Mouse (Mus musculus) cerebellum, adult 2 months (tissue): ENCODE data around the gene Pard6b. TPM values are rescaled to one million over a fixed set of nuclear protein-coding genes. Genes with fewer than 3 reads are reported as not detected.

Experiments used
- DNase-seq, 2 experiments: peaks; one replicate each; pipeline ENCODE4 v3.0.0; 2021
- H3K27ac ChIP-seq: fragments of 200-500 bp; 2 replicates; pipeline ENCODE4 v1.5.1; 2012; ENCODE audit warnings: low read length, control low read depth, inconsistent platforms; ENCODE audit not compliant: insufficient read depth
- H3K27me3 ChIP-seq: fragments of 200-500 bp; 2 replicates; pipeline ENCODE4 v1.6.1; 2012; ENCODE audit warnings: inconsistent platforms, mild to moderate bottlenecking, low read length, moderate library complexity; ENCODE audit not compliant: control insufficient read depth, insufficient read depth
- H3K4me1 ChIP-seq: fragments of 200-500 bp; 2 replicates; pipeline ENCODE4 v1.6.1; 2011; ENCODE audit warnings: low read length; ENCODE audit not compliant: control insufficient read depth, insufficient read depth
- H3K4me3 ChIP-seq: fragments of 200-500 bp; replicated peaks from 2 replicates; pipeline ENCODE3; 2011; ENCODE audit warnings: mild to moderate bottlenecking, low read depth, low read length, control low read depth; ENCODE audit not compliant: insufficient read depth
- CTCF ChIP-seq: fragments of 200-500 bp; IDR thresholded peaks from 2 replicates; pipeline ENCODE4 v1.5.1; 2011; ENCODE audit warnings: low read depth, mild to moderate bottlenecking, control low read depth, low read length, moderate library complexity, borderline replicate concordance; ENCODE audit not compliant: insufficient read depth
- POLR2A ChIP-seq: fragments of 200-500 bp; IDR thresholded peaks from 2 replicates; pipeline ENCODE4 v1.6.1; 2011; ENCODE audit warnings: low read length, control low read depth, borderline replicate concordance; ENCODE audit not compliant: insufficient read depth
- WGBS: fragments of 180-500 bp; shearing (Covaris S2); methylation state at CpG from one replicate; pipeline ENCODE4 v1.1.7; 2018; 5-methylcytosine and 5-hydroxymethylcytosine counted together
- polyA plus RNA-seq: library from polyadenylated mRNA; depleted of rRNA; stranded (reverse); fragments of >200 nt; gene quantifications from 2 replicates; pipeline ENCODE4 v1.2.3, GENCODE M21; 2012

Pard6b gene
- polyA plus RNA-seq, 1 experiment = 5.3 TPM

DNA sequence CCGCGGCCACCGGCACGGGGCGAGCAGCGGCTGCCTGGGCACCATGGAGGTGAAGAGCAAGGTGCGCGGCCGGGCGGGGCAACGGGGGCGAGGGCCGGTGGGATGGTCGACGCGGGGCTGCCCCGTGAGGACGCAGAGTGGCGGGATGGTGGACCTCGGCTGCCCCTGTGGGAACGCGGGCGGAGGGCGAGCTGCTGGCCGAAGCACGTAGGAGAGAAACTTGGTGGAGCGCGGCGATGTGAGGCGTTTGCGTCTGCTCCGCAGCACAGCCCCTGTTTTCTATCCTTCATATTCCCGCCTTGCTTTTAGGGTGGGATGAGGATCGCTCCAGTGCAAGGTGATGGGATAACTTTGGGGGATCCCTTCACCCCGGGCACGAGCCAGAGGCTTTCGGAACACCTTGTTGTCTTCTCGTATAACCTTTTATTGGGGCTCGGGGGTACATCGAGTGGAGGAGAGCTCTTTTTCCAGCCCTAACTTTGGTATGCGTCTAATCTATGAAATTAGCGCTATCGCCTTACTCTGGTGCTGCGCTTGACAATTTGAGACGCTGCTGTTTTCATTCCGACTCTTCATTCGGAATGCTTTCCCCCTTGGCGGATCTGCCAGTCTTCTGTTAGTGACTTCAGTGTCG, 612 bp downstream of the Pard6b start:
- Histone ChIP-seq H3K27me3 (no peaks in the 10 kb centered on the region), H3K27ac (peak overlapping the region; percentile 94), H3K4me3 (peak overlapping the region; percentile 72), H3K4me1 (peaks cover 13% of the 10 kb centered on the region)
- under 1% methylated on average over 48 of the region's 49 CpGs for WGBS
- no peak for TF ChIP-seq POLR2A
- no peak for TF ChIP-seq CTCF
- DNase-seq = no peak

DNA sequence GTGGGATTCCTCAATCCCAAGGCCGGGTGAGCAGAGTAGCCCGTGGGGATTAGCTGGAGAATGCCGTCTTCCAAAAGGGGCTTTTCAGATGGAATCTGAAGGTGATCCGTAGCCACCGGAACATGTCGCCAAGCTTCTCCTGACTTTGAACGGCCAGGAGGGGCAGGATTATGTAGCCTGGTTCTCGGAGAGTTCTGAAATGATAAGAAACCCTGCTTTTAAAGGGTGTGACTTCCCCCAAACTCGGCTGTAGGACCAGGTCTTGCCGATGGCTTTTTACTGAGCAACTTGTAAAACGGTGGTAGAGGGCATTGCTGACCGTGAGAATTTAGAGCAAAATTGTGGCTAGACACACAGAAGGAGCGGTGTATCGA, 1.1 kb downstream of the Pard6b start:
- no peaks in the 10 kb centered on the region for H3K27me3 ChIP-seq
- peaks cover 13% of the 10 kb centered on the region for H3K4me1 ChIP-seq
- H3K4me3 ChIP-seq = peak overlapping the region; percentile 72
- H3K27ac ChIP-seq = no peak overlapping the region
- peak in 1 of 2 experiments; percentile 20 for DNase-seq
- no peak for TF ChIP-seq CTCF
- TF ChIP-seq POLR2A = no peak
- 4% methylated on average over 14 of the region's 14 CpGs for WGBS

DNA sequence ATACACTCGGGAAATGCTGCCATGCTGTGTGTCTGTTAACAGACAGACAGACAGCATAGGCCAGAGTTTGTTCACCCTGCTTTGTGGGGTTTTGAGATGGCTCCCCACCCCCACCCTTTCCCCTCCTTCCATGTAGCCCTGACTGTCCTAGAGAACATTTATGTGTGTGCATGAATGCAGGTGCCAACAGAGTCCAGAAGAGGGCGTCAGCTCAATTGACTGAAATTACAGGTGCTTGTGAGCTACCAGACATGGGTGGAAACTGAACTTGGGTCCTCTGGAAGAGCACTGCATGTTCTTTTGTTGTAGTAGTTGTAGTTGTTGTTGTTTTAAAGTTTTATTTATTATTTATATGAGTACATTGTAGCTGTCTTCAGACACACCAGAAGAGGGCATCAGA, 2.8 kb downstream of the Pard6b start:
- no peak overlapping the region for H3K4me3 ChIP-seq
- H3K27ac ChIP-seq = no peak overlapping the region
- whole genome bisulfite sequencing = 88% methylated on average over 2 of the region's 2 CpGs
- peaks cover 13% of the 10 kb centered on the region for H3K4me1 ChIP-seq
- no peaks in the 10 kb centered on the region for H3K27me3 ChIP-seq
- no peak for DNase-seq
- no peak for TF ChIP-seq CTCF
- TF ChIP-seq POLR2A = no peak

DNA sequence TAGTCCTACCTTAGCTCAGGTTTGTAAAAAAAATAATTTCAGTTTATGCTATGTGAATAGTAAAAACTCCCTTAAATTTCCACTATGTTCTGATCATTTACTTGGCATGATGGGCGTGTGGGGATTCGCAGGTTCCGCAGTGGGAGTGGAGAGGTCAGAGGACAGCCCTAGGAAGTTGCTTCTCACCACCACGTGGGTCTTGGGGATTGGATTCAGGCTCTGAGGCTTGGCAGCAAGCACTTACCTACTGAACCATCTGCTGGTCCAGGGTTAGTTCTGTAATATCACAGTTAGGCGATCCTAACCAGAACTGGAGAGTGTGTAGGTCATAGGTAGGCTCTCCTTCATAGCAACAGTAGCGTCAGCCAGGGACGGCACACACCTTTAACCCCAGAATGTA, 3.4 kb downstream of the Pard6b start:
- DNase-seq = no peak
- no peaks in the 10 kb centered on the region for H3K27me3 ChIP-seq
- WGBS = 72% methylated on average over 7 of the region's 7 CpGs
- TF ChIP-seq CTCF = no peak
- TF ChIP-seq POLR2A = no peak
- H3K4me3 ChIP-seq = no peak overlapping the region
- H3K4me1 ChIP-seq = peaks cover 13% of the 10 kb centered on the region
- no peak overlapping the region for H3K27ac ChIP-seq

DNA sequence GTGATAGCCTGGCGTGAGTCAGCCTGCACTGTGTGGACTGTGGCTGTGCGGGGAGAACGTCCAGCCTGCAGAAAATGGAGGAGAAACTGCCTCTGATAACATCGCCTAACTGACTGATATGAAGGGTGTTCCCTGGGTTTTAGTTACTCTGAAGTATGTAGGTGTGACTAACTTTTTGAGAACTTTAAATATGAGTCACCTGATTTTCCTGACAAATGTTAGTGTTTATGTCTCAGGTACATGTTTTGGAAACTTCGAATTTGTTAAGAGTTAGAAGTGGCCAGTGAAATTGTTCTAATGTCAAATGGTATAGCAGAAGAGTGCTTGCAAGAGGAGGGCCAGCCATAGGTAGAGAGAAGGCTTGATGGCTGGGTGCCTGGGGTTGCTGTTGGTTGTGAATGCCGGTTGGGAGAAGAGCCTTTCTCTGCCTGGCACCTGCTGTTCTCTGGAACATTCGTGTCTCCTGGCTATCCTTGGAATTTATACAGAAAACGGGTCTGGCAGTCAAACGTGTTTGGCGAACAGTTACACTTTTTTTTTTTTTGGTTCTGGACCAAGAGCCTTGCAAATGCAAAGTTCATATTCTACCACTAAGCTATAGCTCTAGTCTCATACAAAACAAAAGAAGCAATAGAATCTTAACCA, 4.9 kb downstream of the Pard6b start:
- no peak for TF ChIP-seq POLR2A
- no peak for TF ChIP-seq CTCF
- Histone ChIP-seq H3K27ac (no peak overlapping the region), H3K4me3 (no peak overlapping the region), H3K4me1 (peaks cover 10% of the 10 kb centered on the region), H3K27me3 (no peaks in the 10 kb centered on the region)
- 32% methylated on average over 10 of the region's 10 CpGs for WGBS
- DNase-seq = peak in 1 of 2 experiments; percentile 55

DNA sequence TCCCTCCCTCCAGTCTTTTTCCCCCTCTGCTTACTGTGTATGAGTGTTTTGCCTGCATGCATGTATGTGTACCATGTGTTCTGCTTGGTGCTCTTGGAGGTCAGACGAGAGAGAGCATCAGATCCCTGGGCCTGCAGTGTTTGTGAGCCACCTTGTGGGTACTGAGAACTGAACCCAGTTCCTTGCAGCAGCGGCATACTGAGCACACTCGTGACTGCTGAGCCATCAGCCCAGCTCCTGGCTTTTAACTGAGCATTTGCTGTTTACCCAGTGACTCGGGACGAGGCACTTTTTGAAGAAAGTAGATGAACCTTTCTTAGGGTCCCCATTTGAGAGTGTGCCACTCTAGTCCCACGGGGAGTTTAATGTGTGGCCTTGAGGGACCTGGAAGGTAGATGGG, 5.5 kb downstream of the Pard6b start:
- 63% methylated on average over 6 of the region's 6 CpGs for WGBS
- TF ChIP-seq CTCF (no peak), POLR2A (no peak)
- no peaks in the 10 kb centered on the region for H3K27me3 ChIP-seq
- no peak overlapping the region for H3K4me3 ChIP-seq
- H3K4me1 ChIP-seq = peaks cover 10% of the 10 kb centered on the region
- H3K27ac ChIP-seq = no peak overlapping the region
- DNase-seq = no peak

DNA sequence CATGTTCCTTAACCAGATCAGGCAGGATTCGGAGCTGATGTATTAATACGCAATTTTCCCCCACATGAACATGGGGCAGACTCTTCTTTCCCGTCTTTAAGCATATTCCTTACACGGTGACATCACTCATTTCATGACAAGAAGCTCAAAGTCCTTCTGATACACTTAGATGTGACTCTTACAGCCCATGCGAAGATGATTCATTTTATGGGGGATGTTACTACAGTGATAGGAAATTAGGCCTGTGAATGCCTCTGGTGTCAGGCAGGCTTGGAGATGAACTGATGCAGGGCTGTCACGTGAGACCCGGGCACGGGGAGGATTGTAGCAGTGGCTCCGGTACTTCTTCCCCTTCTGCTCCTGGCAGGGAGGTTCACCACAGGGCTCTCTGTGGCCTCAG, 6.0 kb downstream of the Pard6b start:
- no peak for TF ChIP-seq POLR2A
- no peak for TF ChIP-seq CTCF
- peaks cover 10% of the 10 kb centered on the region for H3K4me1 ChIP-seq
- no peak overlapping the region for H3K4me3 ChIP-seq
- no peaks in the 10 kb centered on the region for H3K27me3 ChIP-seq
- WGBS = 85% methylated on average over 9 of the region's 9 CpGs
- DNase-seq = no peak
- H3K27ac ChIP-seq = no peak overlapping the region

DNA sequence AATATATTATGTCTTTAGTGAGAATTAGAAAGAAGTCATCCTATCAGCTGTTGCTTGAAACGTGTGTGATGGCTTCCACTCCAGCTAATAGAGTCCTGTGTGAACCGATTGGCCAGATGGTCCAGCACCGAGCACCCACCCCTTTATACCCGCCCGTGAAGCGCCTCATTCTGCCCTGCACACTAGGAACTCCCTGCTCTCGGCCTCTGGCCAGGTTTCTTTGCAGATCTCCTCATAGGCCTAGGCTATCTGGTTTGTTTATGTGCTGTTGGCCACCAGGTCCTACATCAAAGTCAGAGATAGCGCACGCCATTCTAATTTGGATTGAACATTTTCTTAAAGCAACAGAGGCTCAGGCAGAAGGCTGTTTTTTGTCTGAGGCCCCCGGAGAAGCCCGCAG, 10.8 kb downstream of the Pard6b start:
- no peak for TF ChIP-seq CTCF
- no peak for TF ChIP-seq POLR2A
- H3K27ac ChIP-seq = no peak overlapping the region
- WGBS = 60% methylated on average over 11 of the region's 11 CpGs
- no peak overlapping the region for H3K4me3 ChIP-seq
- DNase-seq = no peak
- H3K27me3 ChIP-seq = no peaks in the 10 kb centered on the region
- H3K4me1 ChIP-seq = no peaks in the 10 kb centered on the region
